Mouse (Mus musculus): ENCODE measurements around the gene Ednra.

DNA sequence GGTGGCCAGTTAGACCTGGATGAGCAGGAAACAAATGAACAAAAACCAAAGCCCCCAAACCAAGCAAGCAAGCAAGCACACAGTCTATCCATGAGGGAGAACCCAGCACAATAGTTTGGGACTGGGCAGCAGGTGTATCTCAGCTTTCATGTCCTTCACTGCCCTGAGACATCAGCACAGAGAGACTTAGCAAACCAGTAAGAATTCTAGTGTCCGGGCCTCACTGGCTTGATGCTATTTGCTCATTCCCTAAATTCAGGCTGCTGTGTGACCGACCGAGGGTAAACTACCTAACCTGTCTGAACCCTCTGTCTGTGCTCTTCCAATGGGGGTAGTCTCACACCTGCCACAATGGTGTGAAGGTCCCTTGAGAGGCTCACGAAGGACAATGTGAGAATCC is 29.7 kb downstream of the Ednra start:
- TF ChIP-seq CEBPB (IDR thresholded peaks at IDR 0.05; ENCODE audit: insufficient read depth, poor library complexity, severe bottlenecking) (no peak), MAX (IDR thresholded peaks at IDR 0.05; ENCODE audit: low read depth) (no peak), USF1 (IDR thresholded peaks at IDR 0.05; ENCODE audit: low read depth) (no peak), POLR2A (IDR thresholded peaks at IDR 0.05; ENCODE audit: insufficient read length, low read depth) (no peak), TCF12 (IDR thresholded peaks at IDR 0.05; ENCODE audit: insufficient read depth, poor library complexity, severe bottlenecking) (no peak), E2F4 (IDR thresholded peaks at IDR 0.05; ENCODE audit: insufficient read depth) (no peak), SRF (IDR thresholded peaks at IDR 0.05; ENCODE audit: control insufficient read depth, insufficient read length, low read depth) (no peak), POLR2AphosphoS2 (IDR thresholded peaks at IDR 0.05; ENCODE audit: insufficient read length, low read depth) (no peak), REST (IDR thresholded peaks at IDR 0.05; ENCODE audit: insufficient read depth, insufficient read length) (no peak), TCF3 (IDR thresholded peaks at IDR 0.05; ENCODE audit: insufficient read length, low read depth) (no peak), MYOD1 (IDR thresholded peaks at IDR 0.05; ENCODE audit: control insufficient read depth in 1 of 3, insufficient read length in 2 of 3, low read depth in 2 of 3) (no peak)
